Mouse (Mus musculus) liver, embryonic 11.5 days (tissue): ENCODE measurements around the gene Prss45. TPM values are rescaled to one million over a fixed set of nuclear protein-coding genes. Genes with fewer than 3 reads are reported as not detected.

Source experiments
- ATAC-seq: fragments of 200-750 bp; cut with Nextera tagmentation; replicated peaks from 2 replicates; pipeline ENCODE4 v1.8.0; 2017; ENCODE audit warnings: moderate number of reproducible peaks, mild to moderate bottlenecking, moderate TSS enrichment, moderate library complexity; ENCODE audit not compliant: low FRiP score
- DNase-seq: peaks from one replicate; pipeline ENCODE4 v3.0.0-alpha.2; 2017; ENCODE audit warnings: low spot score
- H3K27ac ChIP-seq: fragments of 300-500 bp; sonication (generic); 2 replicates; pipeline ENCODE4 v1.5.1; 2014; ENCODE audit warnings: mild to moderate bottlenecking, low read depth, low read length, control low read depth
- H3K27me3 ChIP-seq: fragments of 300-500 bp; sonication (generic); replicated peaks from 2 replicates; pipeline ENCODE4 v1.6.1; 2014; ENCODE audit warnings: low read length, mixed read lengths; ENCODE audit not compliant: control insufficient read depth, insufficient read depth
- H3K36me3 ChIP-seq: fragments of 300-500 bp; sonication (generic); 2 replicates; pipeline ENCODE4 v1.6.1; 2014; ENCODE audit warnings: mild to moderate bottlenecking, low read length, moderate library complexity, mixed read lengths; ENCODE audit not compliant: control insufficient read depth, insufficient read depth
- H3K4me1 ChIP-seq: fragments of 300-500 bp; sonication (generic); replicated peaks from 2 replicates; pipeline ENCODE4 v1.6.1; 2014; ENCODE audit warnings: low read length, mixed read lengths; ENCODE audit not compliant: control insufficient read depth, insufficient read depth
- H3K4me2 ChIP-seq: fragments of 300-500 bp; sonication (generic); 2 replicates; pipeline ENCODE4 v1.6.1; 2014; ENCODE audit warnings: mild to moderate bottlenecking, control low read depth, moderate library complexity
- H3K4me3 ChIP-seq: fragments of 300-500 bp; sonication (generic); 2 replicates; pipeline ENCODE4 v1.5.1; 2014; ENCODE audit warnings: low read depth, low read length, control low read depth
- H3K9ac ChIP-seq: fragments of 300-500 bp; sonication (generic); 2 replicates; pipeline ENCODE4 v1.6.1; 2014; ENCODE audit warnings: low read depth, low read length, control low read depth
- H3K9me3 ChIP-seq: fragments of 300-500 bp; sonication (generic); 2 replicates; pipeline ENCODE4 v1.6.1; 2016; ENCODE audit warnings: low read length, inconsistent platforms, mixed read lengths; ENCODE audit not compliant: control insufficient read depth
- WGBS: fragments of 180-500 bp; shearing (Covaris S2); extraction: QIAGEN DNeasy Blood & Tissue Kit; methylation state at CpG from one replicate; pipeline ENCODE4 v1.1.7; 2014; 5-methylcytosine and 5-hydroxymethylcytosine counted together
- polyA plus RNA-seq: library from polyadenylated mRNA; unstranded; fragments of >200 nt; fragmentation: Nextera tagmentation; extraction: Ambion mirVana; gene quantifications from 2 replicates; pipeline ENCODE4 v1.2.1, GENCODE M21; 2014

The Prss45 gene
- polyA plus RNA-seq, 1 experiment from 2014 or later, result not detected

DNA sequence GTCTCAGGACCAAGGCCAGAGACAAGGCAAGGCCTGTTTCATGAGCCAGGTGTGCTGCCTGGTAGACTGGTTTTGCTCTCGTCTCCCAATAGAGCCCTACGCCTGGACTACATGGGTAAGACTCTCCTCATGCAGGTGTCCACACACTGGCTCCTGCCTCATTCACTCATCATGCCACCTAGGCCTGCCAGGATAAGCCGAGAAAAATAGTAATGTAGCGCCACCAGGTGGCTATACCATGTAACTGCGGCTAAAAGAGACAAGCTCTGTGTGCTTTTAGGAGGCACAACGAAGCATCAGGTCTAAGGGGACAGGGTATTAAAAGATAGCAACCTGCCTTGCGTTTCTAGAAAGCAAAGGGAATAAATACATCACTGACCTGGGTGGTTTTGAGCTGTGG is 36.6 kb downstream of the Prss45 start:
- Histone ChIP-seq H3K4me2 (no peak overlapping the region), H3K4me3 (no peak overlapping the region), H3K4me1 (peaks cover 11% of the 10 kb centered on the region), H3K36me3 (no peaks in the 10 kb centered on the region), H3K27me3 (peaks cover 24% of the 10 kb centered on the region), H3K9me3 (no peaks in the 10 kb centered on the region), H3K27ac (no peak overlapping the region), H3K9ac (no peak overlapping the region)
- 12% methylated on average over 7 of the region's 7 CpGs for WGBS
- ATAC-seq (0 out of 2 replicates have a peak, but pooled peaks have one; percentile 24), DNase-seq (no peak)

DNA sequence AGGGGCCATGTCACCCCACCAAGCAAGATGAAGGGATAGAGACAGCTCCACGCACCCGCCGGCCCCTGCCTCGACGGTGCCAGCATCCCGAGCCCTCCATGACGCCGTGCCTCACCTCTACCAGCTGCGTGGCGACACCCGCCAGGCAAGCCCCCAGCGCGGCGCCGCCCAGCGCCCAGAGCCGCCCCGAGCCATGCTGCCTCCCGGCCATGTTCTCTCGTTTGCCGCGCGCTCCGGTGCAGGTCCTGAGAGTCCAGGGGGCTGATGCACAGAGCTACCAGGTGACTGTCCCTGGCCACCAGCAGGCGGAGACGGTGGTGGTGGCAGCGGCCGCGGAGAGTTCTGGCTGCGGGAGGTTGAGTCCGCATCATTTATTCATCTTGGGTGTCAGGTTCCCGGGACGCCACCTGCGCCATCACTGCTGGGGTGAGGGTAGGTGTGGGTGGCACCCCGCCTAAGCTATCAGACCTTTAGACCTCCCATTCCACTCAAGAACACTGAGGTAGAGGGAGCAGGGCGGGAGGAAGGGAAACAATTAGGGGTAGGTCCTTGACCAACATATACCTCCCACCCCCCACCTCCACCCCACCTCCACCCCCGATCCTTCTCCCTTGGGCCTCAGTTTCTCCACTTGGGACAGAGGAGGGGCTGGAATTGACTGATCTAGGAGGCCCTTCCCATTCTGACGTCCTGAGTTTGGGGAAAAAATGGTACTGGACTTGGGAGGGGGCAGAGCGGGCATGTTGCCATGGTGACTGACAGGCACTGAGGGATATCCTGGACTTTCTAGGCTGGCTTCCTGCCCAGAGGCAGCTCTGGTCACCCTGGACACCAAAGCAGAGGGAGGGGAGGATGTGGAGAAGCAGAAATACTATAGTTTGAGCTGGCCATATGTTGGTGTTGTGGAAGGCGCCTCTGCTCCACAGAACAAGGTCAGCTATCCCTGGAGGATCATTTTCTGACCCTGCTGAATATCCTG is 39.6 kb downstream of the Prss45 start:
- Histone ChIP-seq H3K4me1 (peaks cover 14% of the 10 kb centered on the region), H3K36me3 (no peaks in the 10 kb centered on the region), H3K4me2 (peak overlapping the region; percentile 55), H3K9ac (no peak overlapping the region), H3K27ac (no peak overlapping the region; the same call in 1 of the 2 replicates), H3K4me3 (peak overlapping the region; percentile 29), H3K27me3 (peaks cover 33% of the 10 kb centered on the region), H3K9me3 (no peaks in the 10 kb centered on the region)
- DNase-seq (no peak), ATAC-seq (no peak)
- WGBS, result 12% methylated on average over 40 of the region's 40 CpGs

DNA sequence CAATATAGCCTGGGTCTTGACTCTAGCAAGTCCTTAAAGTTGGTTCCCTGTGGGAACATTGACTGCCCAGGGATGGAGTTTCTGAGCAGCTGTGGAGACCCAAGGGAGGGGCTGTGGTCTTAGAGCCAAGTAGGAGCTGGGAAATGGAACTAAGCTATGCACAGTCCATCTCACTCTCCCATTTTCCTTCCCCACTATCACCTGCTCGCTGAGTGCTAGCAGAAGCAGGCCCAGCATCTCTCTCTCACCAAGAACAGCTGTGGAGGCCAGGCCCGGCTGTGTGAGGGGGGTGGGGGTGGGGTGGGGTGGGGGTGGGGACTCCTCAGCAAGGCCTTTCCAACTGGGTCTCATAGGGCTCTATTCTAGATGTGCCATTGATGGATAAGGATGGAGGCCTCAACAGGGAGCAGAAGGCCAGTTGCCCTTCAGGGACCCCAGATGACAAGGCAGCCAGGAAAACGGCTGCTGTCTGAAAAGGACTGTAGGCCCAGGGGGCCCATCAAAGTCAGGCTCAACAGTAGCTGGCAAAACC is 40.3 kb downstream of the Prss45 start:
- Histone ChIP-seq H3K27me3 (peaks cover 41% of the 10 kb centered on the region), H3K9ac (no peak overlapping the region), H3K36me3 (no peaks in the 10 kb centered on the region), H3K9me3 (no peaks in the 10 kb centered on the region), H3K4me3 (no peak overlapping the region), H3K4me1 (peaks cover 14% of the 10 kb centered on the region), H3K4me2 (no peak overlapping the region), H3K27ac (no peak overlapping the region; the same call in 1 of the 2 replicates)
- DNase-seq, result no peak
- ATAC-seq, result no peak
- WGBS, result 34% methylated on average over 3 of the region's 3 CpGs

DNA sequence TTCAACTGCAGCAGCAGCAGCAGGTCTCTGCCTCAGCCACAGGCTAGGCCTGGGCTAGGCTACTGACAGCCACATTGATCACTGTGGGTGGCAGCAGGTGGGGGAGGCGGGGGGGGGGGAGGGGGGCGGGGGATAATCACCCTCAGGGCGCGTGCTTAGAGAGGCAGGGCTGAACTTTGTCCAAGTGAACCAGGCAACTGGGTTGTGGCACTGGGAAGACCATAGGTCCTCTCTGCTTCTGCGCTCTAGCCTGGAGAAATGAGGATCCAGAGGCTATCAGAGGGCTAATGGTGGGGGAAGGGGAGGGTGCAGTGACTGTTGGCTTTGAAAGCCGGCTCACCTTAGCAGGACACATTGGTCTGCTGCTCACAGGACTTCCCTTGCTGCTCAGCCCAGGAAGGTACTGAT is 40.9 kb downstream of the Prss45 start:
- Histone ChIP-seq H3K27me3 (peaks cover 46% of the 10 kb centered on the region), H3K9me3 (no peaks in the 10 kb centered on the region), H3K36me3 (no peaks in the 10 kb centered on the region), H3K9ac (no peak overlapping the region), H3K4me1 (peaks cover 14% of the 10 kb centered on the region), H3K27ac (peak overlapping the region; percentile 13; the same call in 1 of the 2 replicates), H3K4me3 (no peak overlapping the region), H3K4me2 (no peak overlapping the region)
- DNase-seq, result no peak
- peak; percentile 46 for ATAC-seq
- WGBS, result 29% methylated on average over 5 of the region's 6 CpGs

DNA sequence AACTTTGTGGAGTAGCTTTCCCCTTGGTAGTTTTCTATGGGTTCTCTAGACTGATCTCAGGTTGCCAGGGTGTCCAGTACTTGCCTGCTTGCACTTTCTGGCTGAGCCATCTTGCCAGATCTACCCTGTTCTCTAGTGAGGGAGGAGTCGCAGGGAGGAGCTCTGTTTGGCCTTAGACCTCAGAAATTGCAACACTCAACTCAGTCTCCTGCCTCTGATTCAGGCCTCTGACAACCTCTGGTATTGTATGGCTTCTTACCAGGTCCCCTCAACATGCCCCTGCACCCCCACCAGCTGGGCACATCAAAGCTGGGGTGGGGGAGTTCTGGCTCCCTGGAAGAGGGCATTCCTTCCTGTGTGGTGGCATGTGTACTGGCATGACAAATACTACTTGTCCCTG is 43.0 kb downstream of the Prss45 start:
- Histone ChIP-seq H3K27ac (no peak overlapping the region), H3K27me3 (peaks cover 66% of the 10 kb centered on the region), H3K4me3 (no peak overlapping the region), H3K9ac (no peak overlapping the region), H3K4me1 (peaks cover 14% of the 10 kb centered on the region), H3K9me3 (no peaks in the 10 kb centered on the region), H3K36me3 (no peaks in the 10 kb centered on the region), H3K4me2 (no peak overlapping the region)
- 69% methylated on average over 1 of the region's 1 CpGs for WGBS
- ATAC-seq, result no peak
- DNase-seq, result no peak

- no peak for ATAC-seq
- Histone ChIP-seq H3K9ac (no peak overlapping the region), H3K9me3 (no peaks in the 10 kb centered on the region), H3K4me3 (no peak overlapping the region), H3K27me3 (peaks cover 63% of the 10 kb centered on the region), H3K4me1 (peaks cover 14% of the 10 kb centered on the region), H3K36me3 (no peaks in the 10 kb centered on the region), H3K4me2 (no peak overlapping the region), H3K27ac (no peak overlapping the region)
- 79% methylated on average over 5 of the region's 5 CpGs for WGBS
- no peak for DNase-seq
Observed at GRCm38 (mm10) chr9:110877888-110878287, 43.5 kb downstream of the Prss45 start.

DNA sequence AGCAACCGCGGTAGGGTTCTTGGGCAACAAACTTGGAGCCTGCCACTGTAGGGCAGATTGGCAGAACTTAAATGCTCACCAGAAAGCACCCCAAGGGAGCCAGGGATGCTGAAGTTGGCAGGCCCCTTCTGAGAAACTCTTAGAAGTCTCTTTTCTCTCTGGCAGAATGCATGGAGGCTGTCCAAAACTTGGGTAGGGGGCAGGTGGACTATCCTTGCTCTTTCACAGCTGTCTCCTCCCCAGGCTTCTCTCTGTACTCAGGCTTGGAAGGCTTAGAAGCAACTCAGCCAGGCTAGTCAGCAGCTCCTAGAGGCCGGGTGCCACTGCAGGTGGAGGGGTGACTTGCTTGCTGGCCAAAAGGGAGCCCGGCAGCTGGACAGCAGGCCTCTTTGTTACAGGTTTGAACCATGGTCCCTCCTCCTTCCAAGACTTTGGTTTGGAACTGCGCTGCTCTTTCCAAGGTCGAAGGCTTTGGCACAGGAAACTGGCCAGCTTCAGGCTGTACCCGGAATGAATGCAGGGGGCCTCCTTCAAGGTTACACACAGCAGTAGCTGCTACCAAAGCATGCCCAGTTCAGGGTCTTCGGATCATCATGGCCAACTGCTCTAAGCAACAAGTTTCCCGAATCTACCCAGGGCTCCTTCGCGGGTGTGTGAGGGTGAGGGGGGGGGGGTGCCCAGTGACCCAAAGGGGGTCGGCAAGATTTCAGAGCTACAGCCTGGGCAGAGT is 45.0 kb downstream of the Prss45 start, which contains the start of gene Als2cl:
Gene Als2cl, plus strand, starts transcription at position 680 of the 730 bp plus-strand sequence.
- ATAC-seq (no peak), DNase-seq (no peak)
- H3K9ac ChIP-seq, result peak within 1 kb of the TSS; percentile 26; the same call in 1 of the 2 replicates
- peak within 1 kb of the TSS; percentile 52 for H3K4me3 ChIP-seq
- 17% methylated on average over 12 of the region's 12 CpGs for WGBS
- peak within 1 kb of the TSS; percentile 71 for H3K4me2 ChIP-seq
- H3K9me3 ChIP-seq, result no peaks in the 10 kb centered on the region
- peaks cover 48% of the 10 kb centered on the region for H3K27me3 ChIP-seq
- H3K27ac ChIP-seq, result no peak within 1 kb of the TSS
- peaks cover 4% of the 10 kb centered on the region; the same call in 1 of the 2 replicates for H3K4me1 ChIP-seq
- no peaks in the 10 kb centered on the region for H3K36me3 ChIP-seq

- H3K27me3 ChIP-seq, result peaks cover 46% of the 10 kb centered on the region
- H3K27ac ChIP-seq, result no peak within 1 kb of the TSS
- peak within 1 kb of the TSS; percentile 71 for H3K4me2 ChIP-seq
- 2% methylated on average over 32 of the region's 57 CpGs for WGBS
- DNase-seq, result no peak
- no peaks in the 10 kb centered on the region for H3K36me3 ChIP-seq
- H3K4me3 ChIP-seq, result peak within 1 kb of the TSS; percentile 52
- H3K4me1 ChIP-seq, result peaks cover 2% of the 10 kb centered on the region; the same call in 1 of the 2 replicates
- peak; percentile 52; the same call in 1 of the 2 replicates for ATAC-seq
- H3K9ac ChIP-seq, result peak within 1 kb of the TSS; percentile 26; the same call in 1 of the 2 replicates
- no peaks in the 10 kb centered on the region for H3K9me3 ChIP-seq
Observed at GRCm38 (mm10) chr9:110879998-110880561, 45.7 kb downstream of the Prss45 start, which contains the start of gene Tmie. Gene Tmie (minus strand): TSS chr9:110880113.
